Mouse (Mus musculus): Measurements from ENCODE around the gene Cpsf7. TPM values are rescaled to one million over a fixed set of nuclear protein-coding genes. Genes with fewer than 3 reads are reported as not detected.

Cpsf7 gene
- polyA plus RNA-seq, 1 experiment: 70.6 TPM

- H3K27ac ChIP-seq (ENCODE audit: insufficient read depth, low read length): no peak overlapping the region
- no peaks in the 10 kb centered on the region for H3K4me1 ChIP-seq (ENCODE audit: control insufficient read depth, insufficient read depth, low read length)
- no peak overlapping the region for H3K4me3 ChIP-seq (ENCODE audit: insufficient read depth, low read length)
- TF ChIP-seq CTCF (IDR thresholded peaks at IDR 0.05; ENCODE audit: borderline replicate concordance, insufficient read depth, low read length): no peak
- TF ChIP-seq POLR2A (IDR thresholded peaks at IDR 0.05; ENCODE audit: low read depth, low read length): no peak
Observed at GRCm38 (mm10) chr19:10591659-10592377, 66.8 kb downstream of the Cpsf7 start.

Other genes starting within 250 kb of the Cpsf7 start
- 5.8 and 7.6 TPM in 2 replicates for gene Dagla, start 220.4 kb upstream of the Cpsf7 start, polyA plus RNA-seq (2011; ENCODE audit: insufficient read length, low read depth, missing spikeins)
- gene Syt7, start 136.2 kb upstream of the Cpsf7 start, polyA plus RNA-seq (2011; ENCODE audit: insufficient read length, low read depth, missing spikeins): 0.35 and 0.38 TPM in 2 replicates
- not detected in 2 replicates for gene Lrrc10b, start 67.8 kb upstream of the Cpsf7 start, polyA plus RNA-seq (2011; ENCODE audit: insufficient read length, low read depth, missing spikeins)
- gene Ppp1r32, start 42.3 kb upstream of the Cpsf7 start, polyA plus RNA-seq (2011; ENCODE audit: insufficient read length, low read depth, missing spikeins): not detected in 2 replicates
- 53.1 and 66.4 TPM in 2 replicates for gene Sdhaf2, start 876 bp downstream of the Cpsf7 start, polyA plus RNA-seq (2011; ENCODE audit: insufficient read length, low read depth, missing spikeins)
- 13.0 and 15.6 TPM in 2 replicates for gene Tmem216, start 31.0 kb downstream of the Cpsf7 start, polyA plus RNA-seq (2011; ENCODE audit: insufficient read length, low read depth, missing spikeins)
- 19.7 and 20.5 TPM in 2 replicates for gene Cyb561a3, start 51.9 kb downstream of the Cpsf7 start, polyA plus RNA-seq (2011; ENCODE audit: insufficient read length, low read depth, missing spikeins)
- gene Tmem138, start 52.1 kb downstream of the Cpsf7 start, polyA plus RNA-seq (2011; ENCODE audit: insufficient read length, low read depth, missing spikeins): 21.1 and 22.8 TPM in 2 replicates
- 545 and 617 TPM in 2 replicates for gene Ddb1, start 80.1 kb downstream of the Cpsf7 start, polyA plus RNA-seq (2011; ENCODE audit: insufficient read length, low read depth, missing spikeins)
- gene Tkfc, start 80.4 kb downstream of the Cpsf7 start, polyA plus RNA-seq (2011; ENCODE audit: insufficient read length, low read depth, missing spikeins): 19.8 and 24.0 TPM in 2 replicates
- 0.70 and 1.1 TPM in 2 replicates for gene Vwce, start 108.9 kb downstream of the Cpsf7 start, polyA plus RNA-seq (2011; ENCODE audit: insufficient read length, low read depth, missing spikeins)
- gene Pga5, start 152.8 kb downstream of the Cpsf7 start, polyA plus RNA-seq (2011; ENCODE audit: insufficient read length, low read depth, missing spikeins): not detected in 2 replicates
- gene Vps37c, start 163.5 kb downstream of the Cpsf7 start, polyA plus RNA-seq (2011; ENCODE audit: insufficient read length, low read depth, missing spikeins): 14.8 and 18.0 TPM in 2 replicates
- not detected in 2 replicates for gene Cd5, start 213.7 kb downstream of the Cpsf7 start, polyA plus RNA-seq (2011; ENCODE audit: insufficient read length, low read depth, missing spikeins)